Mouse (Mus musculus): ENCODE measurements at regions not wholly inside any gene's neighbourhood (a gene's known extent, or its start where the extent isn't known, plus 50 kb on each side); places are given as distances from the start of the nearest gene placed in this dataset.

- DNase-seq (ENCODE audit: low spot score in 2 of 2), result no peak
Observed at GRCm38 (mm10) chr13:98579731-98580130, 57.5 kb downstream of the Tmem174 start.

- no peak for DNase-seq (ENCODE audit: low spot score in 2 of 2)
Observed at GRCm38 (mm10) chr13:98578426-98579066, 58.7 kb downstream of the Tmem174 start.

- no peak for DNase-seq (ENCODE audit: low spot score in 2 of 2)
Observed at GRCm38 (mm10) chr13:98576061-98576460, 61.1 kb downstream of the Tmem174 start.

- DNase-seq (ENCODE audit: low spot score in 2 of 2), result no peak
Observed at GRCm38 (mm10) chr13:98574057-98574323, 63.2 kb downstream of the Tmem174 start.

- DNase-seq (ENCODE audit: low spot score in 2 of 2), result peak; percentile 19 to 23
Observed at GRCm38 (mm10) chr13:98573261-98574056, 63.8 kb downstream of the Tmem174 start.

GRCm38 (mm10) chr13:98572581-98573260, 64.5 kb downstream of the Tmem174 start:
- DNase-seq (ENCODE audit: low spot score in 2 of 2), result no peak

GRCm38 (mm10) chr13:98572011-98572570, 65.1 kb downstream of the Tmem174 start:
- no peak for DNase-seq (ENCODE audit: low spot score in 2 of 2)

- DNase-seq (ENCODE audit: low spot score in 2 of 2), result no peak
Observed at GRCm38 (mm10) chr13:98571051-98571450, 66.2 kb downstream of the Tmem174 start.

- no peak for DNase-seq (ENCODE audit: low spot score in 2 of 2)
Observed at GRCm38 (mm10) chr13:98555693-98556092, 63.9 kb upstream of the Gm10320 start.

- DNase-seq (ENCODE audit: low spot score in 2 of 2), result no peak
Observed at GRCm38 (mm10) chr13:98551471-98552020, 59.7 kb upstream of the Gm10320 start.

- DNase-seq (ENCODE audit: low spot score in 2 of 2), result no peak
Observed at GRCm38 (mm10) chr13:98547223-98547622, 55.4 kb upstream of the Gm10320 start.

- no peak for DNase-seq (ENCODE audit: low spot score in 2 of 2)
Observed at GRCm38 (mm10) chr13:98546116-98546515, 54.3 kb upstream of the Gm10320 start.

GRCm38 (mm10) chr13:98545398-98545797, 53.6 kb upstream of the Gm10320 start:
- no peak for DNase-seq (ENCODE audit: low spot score in 2 of 2)

- DNase-seq (ENCODE audit: low spot score in 2 of 2), result no peak
Observed at GRCm38 (mm10) chr13:98544051-98544450, 52.2 kb upstream of the Gm10320 start.

Data from right cerebral cortex, adult 2 months (tissue).